Mouse (Mus musculus) hindbrain, embryonic 12.5 days (tissue): ENCODE measurements around the gene Git1. TPM values are rescaled to one million over a fixed set of nuclear protein-coding genes. Genes with fewer than 3 reads are reported as not detected.

Experiments used
- ATAC-seq: fragments of 200-750 bp; cut with Nextera tagmentation; 2 replicates; pipeline ENCODE4 v1.8.0; 2017; ENCODE audit warnings: moderate TSS enrichment; ENCODE audit not compliant: low FRiP score
- H3K27ac ChIP-seq: fragments of 300-500 bp; sonication (generic); 2 replicates; pipeline ENCODE4 v1.5.1; 2016; ENCODE audit warnings: mild to moderate bottlenecking
- H3K27me3 ChIP-seq: fragments of 300-500 bp; sonication (generic); 2 replicates; pipeline ENCODE4 v1.6.1; 2016; ENCODE audit warnings: mild to moderate bottlenecking
- H3K36me3 ChIP-seq: fragments of 300-500 bp; sonication (generic); 2 replicates; pipeline ENCODE4 v1.6.1; 2016; ENCODE audit warnings: mild to moderate bottlenecking
- H3K4me1 ChIP-seq: fragments of 300-500 bp; sonication (generic); 2 replicates; pipeline ENCODE4 v1.6.1; 2016
- H3K4me2 ChIP-seq: fragments of 300-500 bp; sonication (generic); replicated peaks from 2 replicates; pipeline ENCODE4 v1.6.1; 2016; ENCODE audit warnings: mild to moderate bottlenecking
- H3K4me3 ChIP-seq: fragments of 300-500 bp; sonication (generic); 2 replicates; pipeline ENCODE4 v1.5.1; 2016; ENCODE audit warnings: mild to moderate bottlenecking
- H3K9ac ChIP-seq: fragments of 300-500 bp; sonication (generic); 2 replicates; pipeline ENCODE4 v1.6.1; 2016; ENCODE audit warnings: mild to moderate bottlenecking, moderate library complexity
- H3K9me3 ChIP-seq: fragments of 300-500 bp; sonication (generic); replicated peaks from 2 replicates; pipeline ENCODE4 v1.6.1; 2016; ENCODE audit warnings: mild to moderate bottlenecking
- WGBS: fragments of 180-500 bp; shearing (Covaris S2); methylation state at CpG from one replicate; pipeline ENCODE4 v1.1.7; 2016; 5-methylcytosine and 5-hydroxymethylcytosine counted together
- polyA plus RNA-seq: library from polyadenylated mRNA; unstranded; fragments of >200 nt; fragmentation: Nextera tagmentation; extraction: Ambion mirVana; gene quantifications from 2 replicates; pipeline ENCODE4 v1.2.1, GENCODE M21; 2016

The Git1 gene
- polyA plus RNA-seq, 1 experiment from 2014 or later = 13.4 TPM

DNA sequence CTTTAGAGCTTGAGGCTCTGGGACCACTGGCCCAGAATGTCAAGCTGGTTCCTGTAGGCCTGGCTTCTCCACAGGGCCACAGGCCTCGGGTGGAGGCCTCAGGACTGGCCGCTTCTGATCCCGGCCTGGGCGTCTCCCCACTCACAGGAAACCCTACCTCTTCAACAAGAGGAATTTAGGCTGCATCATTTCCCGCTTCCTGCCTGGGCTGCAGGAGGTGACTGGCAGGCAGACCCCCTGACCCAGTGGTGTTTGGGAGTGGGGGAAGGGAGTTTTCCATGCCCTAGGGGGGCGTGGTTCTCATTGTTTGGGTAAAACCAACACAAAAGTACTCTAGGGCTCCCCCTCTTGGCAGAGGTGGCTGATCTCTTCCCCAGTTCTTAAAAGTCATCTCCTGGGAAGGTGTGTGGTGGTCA, 4.0 kb downstream of the Git1 start:
- H3K9ac ChIP-seq = no peak overlapping the region
- ATAC-seq = no peak
- peaks cover 66% of the 10 kb centered on the region for H3K4me1 ChIP-seq
- no peak overlapping the region for H3K4me3 ChIP-seq
- WGBS = 15% methylated on average over 6 of the region's 6 CpGs
- no peaks in the 10 kb centered on the region for H3K27me3 ChIP-seq
- no peaks in the 10 kb centered on the region for H3K9me3 ChIP-seq
- H3K4me2 ChIP-seq = no peak overlapping the region
- H3K36me3 ChIP-seq = peaks cover 25% of the 10 kb centered on the region
- peak overlapping the region; percentile 57 for H3K27ac ChIP-seq

DNA sequence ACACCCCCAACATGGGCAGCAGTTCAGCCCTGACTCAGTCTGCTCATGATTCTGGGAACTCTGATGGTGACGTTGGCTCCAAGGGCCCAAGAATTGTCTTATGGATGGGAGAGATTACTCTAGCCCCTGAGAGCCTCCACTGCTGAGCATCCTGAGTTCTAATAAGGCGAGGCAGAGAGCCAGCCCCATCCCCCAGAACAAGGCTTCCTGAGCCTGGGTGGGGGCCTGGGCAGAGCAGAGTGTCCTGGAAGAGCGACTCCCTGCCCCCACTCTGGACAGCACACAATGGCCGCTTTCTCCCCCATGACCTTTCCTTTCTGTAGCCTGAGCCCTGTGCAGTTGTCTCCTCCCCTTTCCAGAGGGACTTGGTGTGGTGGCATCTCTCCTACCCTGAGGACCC, 4.5 kb downstream of the Git1 start:
- Histone ChIP-seq H3K27me3 (no peaks in the 10 kb centered on the region), H3K27ac (peak overlapping the region; percentile 57), H3K4me3 (no peak overlapping the region), H3K4me1 (peaks cover 64% of the 10 kb centered on the region), H3K4me2 (no peak overlapping the region), H3K9ac (no peak overlapping the region), H3K36me3 (peaks cover 30% of the 10 kb centered on the region), H3K9me3 (no peaks in the 10 kb centered on the region)
- 16% methylated on average over 4 of the region's 4 CpGs for WGBS
- ATAC-seq = no peak

DNA sequence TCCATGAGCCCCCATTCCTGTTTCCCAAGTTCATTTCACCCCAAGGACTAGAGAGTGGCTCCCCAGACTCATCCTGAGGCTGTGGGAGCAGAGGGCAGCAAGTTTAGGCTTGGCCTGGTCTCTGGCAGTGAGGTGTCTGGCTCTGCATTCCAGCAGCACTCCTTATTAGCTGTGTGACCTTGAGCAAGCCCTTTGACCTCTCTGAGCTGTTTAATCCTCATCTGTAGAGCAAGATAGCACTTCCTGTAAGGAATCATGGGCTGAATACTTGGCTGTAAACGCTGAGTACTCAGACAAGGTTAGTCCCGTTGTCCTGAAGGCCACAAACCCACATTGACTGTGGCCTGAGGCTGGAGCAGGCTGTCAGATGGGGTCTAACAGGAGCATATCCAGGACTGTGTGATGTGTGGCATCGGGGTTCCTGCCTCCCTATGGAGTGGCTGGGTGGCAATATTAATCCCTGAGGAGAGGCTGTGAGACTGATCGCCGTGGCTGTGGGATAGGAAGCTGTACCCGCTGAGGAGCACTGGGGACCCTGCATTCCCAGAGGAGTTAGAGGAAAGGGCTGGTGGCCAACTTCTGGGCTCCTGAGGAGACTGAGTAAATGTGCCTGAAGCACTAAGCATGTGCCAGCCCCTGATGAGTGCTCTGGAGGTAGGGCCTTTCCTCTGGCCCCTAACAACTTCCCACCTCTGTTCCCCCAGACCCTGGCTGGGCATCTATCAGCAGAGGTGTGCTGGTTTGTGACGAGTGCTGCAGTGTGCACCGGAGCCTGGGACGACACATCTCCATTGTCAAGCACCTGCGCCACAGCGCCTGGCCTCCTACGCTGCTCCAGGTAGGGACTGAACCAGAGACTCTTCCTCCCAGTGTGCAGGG, 5.1 kb downstream of the Git1 start:
- Histone ChIP-seq H3K4me1 (peaks cover 64% of the 10 kb centered on the region), H3K9ac (0 out of 2 replicates have a peak overlapping the region, but pooled peaks have one; percentile 8), H3K4me3 (no peak overlapping the region), H3K9me3 (no peaks in the 10 kb centered on the region), H3K27ac (peak overlapping the region; percentile 57), H3K36me3 (peaks cover 36% of the 10 kb centered on the region), H3K27me3 (no peaks in the 10 kb centered on the region), H3K4me2 (no peak overlapping the region)
- no peak for ATAC-seq
- 73% methylated on average over 12 of the region's 12 CpGs for WGBS

DNA sequence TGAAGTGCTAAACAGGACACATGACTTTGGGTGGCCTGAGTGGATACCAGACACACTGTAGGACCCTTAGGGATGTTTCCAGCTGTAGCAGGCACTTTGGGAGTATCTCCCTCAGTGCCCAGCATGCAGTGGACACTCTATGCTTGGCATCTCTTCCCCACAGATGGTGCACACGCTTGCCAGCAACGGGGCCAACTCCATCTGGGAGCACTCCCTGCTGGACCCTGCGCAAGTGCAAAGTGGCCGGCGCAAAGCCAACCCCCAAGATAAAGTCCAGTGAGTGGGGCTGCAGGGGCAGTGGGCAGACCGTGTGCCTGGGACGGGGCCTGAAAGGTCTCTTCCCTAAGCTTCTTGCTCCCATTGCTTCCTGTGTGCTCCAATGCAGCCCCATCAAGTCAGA, 6.0 kb downstream of the Git1 start:
- no peak for ATAC-seq
- Histone ChIP-seq H3K9ac (0 out of 2 replicates have a peak overlapping the region, but pooled peaks have one; percentile 9), H3K36me3 (peaks cover 45% of the 10 kb centered on the region), H3K4me1 (peaks cover 58% of the 10 kb centered on the region), H3K4me2 (no peak overlapping the region), H3K4me3 (no peak overlapping the region), H3K27ac (no peak overlapping the region), H3K9me3 (no peaks in the 10 kb centered on the region), H3K27me3 (no peaks in the 10 kb centered on the region)
- 85% methylated on average over 7 of the region's 7 CpGs for WGBS

DNA sequence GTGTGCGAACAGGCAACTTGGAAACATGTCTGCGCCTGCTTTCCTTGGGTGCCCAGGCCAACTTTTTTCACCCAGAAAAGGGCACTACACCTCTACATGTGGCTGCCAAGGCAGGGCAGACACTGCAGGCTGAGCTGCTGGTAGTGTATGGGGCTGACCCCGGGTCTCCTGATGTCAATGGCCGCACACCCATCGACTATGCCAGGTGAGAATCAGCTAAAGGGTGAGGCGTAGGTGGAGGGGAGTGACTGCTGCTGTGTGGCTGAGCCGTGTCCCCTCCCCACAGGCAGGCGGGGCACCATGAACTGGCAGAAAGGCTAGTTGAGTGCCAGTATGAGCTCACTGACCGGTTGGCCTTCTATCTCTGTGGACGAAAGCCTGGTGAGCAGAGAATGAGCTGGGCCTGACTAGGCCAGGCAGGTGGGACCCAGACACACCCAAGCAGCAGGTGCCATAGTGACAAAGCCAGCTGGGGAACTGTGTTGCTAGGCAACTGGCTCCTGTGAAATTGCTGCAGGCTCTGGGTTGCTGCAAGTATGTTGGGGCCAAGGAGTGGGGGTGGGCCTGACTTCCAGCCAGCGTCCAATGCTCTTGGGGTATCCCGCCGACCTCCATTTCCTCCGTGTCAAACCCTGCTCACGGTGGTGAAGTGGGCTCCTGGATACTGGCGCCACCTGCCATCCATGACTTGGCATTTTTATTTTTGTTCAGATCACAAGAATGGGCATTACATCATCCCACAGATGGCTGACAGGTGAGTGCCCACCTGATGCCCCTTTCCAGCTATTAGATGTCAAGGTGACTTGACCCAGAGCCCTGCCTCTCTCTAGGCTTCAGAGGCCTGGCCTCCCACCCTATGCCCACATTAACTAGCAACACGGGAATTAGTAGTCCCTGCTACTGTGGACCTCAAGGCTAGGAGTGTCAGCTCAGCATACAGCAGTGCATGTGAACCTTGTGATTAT, 7.3 kb downstream of the Git1 start:
- ATAC-seq = no peak
- Histone ChIP-seq H3K9ac (no peak overlapping the region), H3K4me1 (peaks cover 46% of the 10 kb centered on the region), H3K27ac (peak overlapping the region; percentile 26; the same call in 1 of the 2 replicates), H3K9me3 (no peaks in the 10 kb centered on the region), H3K4me3 (no peak overlapping the region), H3K36me3 (peaks cover 58% of the 10 kb centered on the region), H3K4me2 (no peak overlapping the region), H3K27me3 (no peaks in the 10 kb centered on the region)
- 81% methylated on average over 17 of the region's 17 CpGs for WGBS

DNA sequence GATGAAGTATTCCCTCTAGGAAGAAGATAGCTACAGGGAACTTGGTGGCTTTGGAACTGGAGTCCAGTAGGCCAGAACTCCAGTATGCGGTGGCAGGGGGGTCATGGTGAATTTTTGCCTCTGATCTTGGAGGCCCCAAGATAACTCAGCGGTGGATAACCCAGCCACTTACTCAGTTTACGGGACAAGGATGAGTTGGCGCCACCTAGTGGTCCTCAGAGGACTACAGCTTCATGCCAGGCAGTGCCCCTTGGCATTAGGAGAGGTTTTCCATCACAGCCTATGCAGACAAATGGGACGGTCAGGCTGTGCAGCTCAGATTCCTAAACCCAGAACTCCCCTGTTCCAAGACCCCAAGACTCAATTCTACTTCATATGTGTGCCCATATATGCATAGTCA, 8.0 kb downstream of the Git1 start:
- Histone ChIP-seq H3K9ac (no peak overlapping the region), H3K4me1 (peaks cover 39% of the 10 kb centered on the region), H3K27me3 (no peaks in the 10 kb centered on the region), H3K27ac (peak overlapping the region; percentile 26; the same call in 1 of the 2 replicates), H3K9me3 (no peaks in the 10 kb centered on the region), H3K36me3 (peaks cover 63% of the 10 kb centered on the region), H3K4me3 (no peak overlapping the region), H3K4me2 (no peak overlapping the region)
- no peak for ATAC-seq
- 21% methylated on average over 5 of the region's 5 CpGs for WGBS

DNA sequence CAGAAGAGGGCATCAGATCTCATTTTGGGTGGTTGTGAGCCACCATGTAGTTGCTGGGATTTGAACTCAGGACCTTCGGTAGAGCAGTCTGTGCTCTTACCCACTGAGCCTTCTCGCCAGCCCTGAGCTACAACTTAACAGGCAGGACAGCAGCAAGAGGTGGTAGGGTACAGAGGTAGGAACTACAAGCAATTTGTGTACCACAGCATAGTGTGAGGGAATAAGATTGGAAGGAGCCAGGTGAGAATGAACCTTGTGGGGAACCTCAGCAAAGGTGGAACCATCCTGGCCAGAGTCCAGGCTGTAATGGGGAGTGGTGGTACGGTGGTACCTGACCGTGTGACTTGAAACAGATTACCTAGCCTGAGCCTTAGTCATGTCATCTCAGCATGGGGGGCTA, 8.6 kb downstream of the Git1 start:
- peaks cover 69% of the 10 kb centered on the region for H3K36me3 ChIP-seq
- no peaks in the 10 kb centered on the region for H3K9me3 ChIP-seq
- H3K27me3 ChIP-seq = no peaks in the 10 kb centered on the region
- ATAC-seq = no peak
- H3K9ac ChIP-seq = no peak overlapping the region
- H3K4me1 ChIP-seq = peaks cover 36% of the 10 kb centered on the region
- no peak overlapping the region for H3K27ac ChIP-seq
- no peak overlapping the region for H3K4me2 ChIP-seq
- WGBS = 94% methylated on average over 4 of the region's 4 CpGs
- H3K4me3 ChIP-seq = no peak overlapping the region

DNA sequence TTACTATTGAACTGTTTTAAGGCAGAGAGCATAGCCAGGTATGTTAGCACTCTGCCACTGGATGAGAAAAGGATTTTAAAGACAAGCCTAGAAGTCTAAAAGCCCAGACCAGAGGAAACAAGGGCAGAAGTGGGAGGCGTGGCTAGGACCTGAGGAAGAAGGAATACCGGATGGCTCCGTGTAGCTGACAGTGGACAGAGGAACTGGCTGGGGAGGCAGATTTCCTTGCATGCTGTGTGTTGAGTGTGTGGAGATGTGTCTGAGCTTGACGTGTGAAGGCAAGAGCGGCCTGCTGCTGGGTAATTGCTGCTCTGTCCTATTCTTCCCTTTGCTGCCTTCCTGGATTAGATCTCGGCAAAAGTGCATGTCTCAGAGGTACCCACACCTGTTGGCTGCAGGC, 9.1 kb downstream of the Git1 start:
- H3K27me3 ChIP-seq = no peaks in the 10 kb centered on the region
- H3K4me2 ChIP-seq = no peak overlapping the region
- H3K9me3 ChIP-seq = no peaks in the 10 kb centered on the region
- no peak overlapping the region for H3K27ac ChIP-seq
- peak overlapping the region; percentile 5; the same call in 1 of the 2 replicates for H3K9ac ChIP-seq
- H3K4me3 ChIP-seq = no peak overlapping the region
- no peak for ATAC-seq
- peaks cover 31% of the 10 kb centered on the region for H3K4me1 ChIP-seq
- WGBS = 93% methylated on average over 6 of the region's 6 CpGs
- peaks cover 74% of the 10 kb centered on the region for H3K36me3 ChIP-seq

DNA sequence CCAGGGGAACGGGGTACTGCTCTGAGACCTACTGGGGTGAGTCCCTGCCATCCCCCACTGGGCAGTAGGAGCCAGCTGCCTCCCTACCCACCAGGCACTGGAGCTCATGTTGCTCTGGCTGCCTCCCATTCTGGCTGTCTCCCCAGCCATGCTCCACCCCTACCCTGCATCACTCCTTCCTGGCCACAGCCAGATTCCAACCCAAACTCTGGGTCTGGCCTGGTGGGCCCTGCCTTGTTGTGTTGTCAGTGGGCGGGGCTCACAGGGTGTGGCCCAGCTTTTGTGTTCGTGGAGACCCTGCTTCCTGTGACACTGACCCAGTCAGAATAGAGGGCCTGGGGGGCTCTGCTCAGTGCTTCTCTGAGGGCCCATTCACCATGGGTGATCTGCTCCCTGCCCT, 10.1 kb downstream of the Git1 start:
- H3K4me3 ChIP-seq = no peak overlapping the region
- H3K4me1 ChIP-seq = peaks cover 26% of the 10 kb centered on the region
- no peaks in the 10 kb centered on the region for H3K9me3 ChIP-seq
- no peak overlapping the region for H3K27ac ChIP-seq
- no peak for ATAC-seq
- H3K9ac ChIP-seq = no peak overlapping the region
- H3K36me3 ChIP-seq = peaks cover 74% of the 10 kb centered on the region
- WGBS = 67% methylated on average over 3 of the region's 3 CpGs
- H3K27me3 ChIP-seq = no peaks in the 10 kb centered on the region
- H3K4me2 ChIP-seq = no peak overlapping the region

DNA sequence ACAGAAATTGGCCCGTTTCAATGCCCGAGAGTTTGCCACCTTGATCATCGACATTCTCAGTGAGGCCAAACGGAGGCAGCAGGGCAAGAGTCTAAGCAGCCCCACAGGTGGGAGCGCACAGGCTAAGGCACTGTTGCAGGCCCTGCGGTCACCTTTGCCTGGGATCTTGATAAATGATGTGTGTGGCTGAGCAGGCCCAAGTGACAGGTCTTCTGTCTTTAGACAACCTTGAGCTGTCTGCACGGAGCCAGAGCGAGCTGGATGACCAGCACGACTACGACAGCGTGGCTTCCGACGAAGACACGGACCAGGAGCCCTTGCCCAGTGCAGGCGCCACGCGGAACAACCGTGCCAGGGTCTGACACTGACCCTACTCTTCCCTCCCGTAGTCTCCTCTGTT, 11.0 kb downstream of the Git1 start:
- no peak overlapping the region for H3K4me3 ChIP-seq

DNA sequence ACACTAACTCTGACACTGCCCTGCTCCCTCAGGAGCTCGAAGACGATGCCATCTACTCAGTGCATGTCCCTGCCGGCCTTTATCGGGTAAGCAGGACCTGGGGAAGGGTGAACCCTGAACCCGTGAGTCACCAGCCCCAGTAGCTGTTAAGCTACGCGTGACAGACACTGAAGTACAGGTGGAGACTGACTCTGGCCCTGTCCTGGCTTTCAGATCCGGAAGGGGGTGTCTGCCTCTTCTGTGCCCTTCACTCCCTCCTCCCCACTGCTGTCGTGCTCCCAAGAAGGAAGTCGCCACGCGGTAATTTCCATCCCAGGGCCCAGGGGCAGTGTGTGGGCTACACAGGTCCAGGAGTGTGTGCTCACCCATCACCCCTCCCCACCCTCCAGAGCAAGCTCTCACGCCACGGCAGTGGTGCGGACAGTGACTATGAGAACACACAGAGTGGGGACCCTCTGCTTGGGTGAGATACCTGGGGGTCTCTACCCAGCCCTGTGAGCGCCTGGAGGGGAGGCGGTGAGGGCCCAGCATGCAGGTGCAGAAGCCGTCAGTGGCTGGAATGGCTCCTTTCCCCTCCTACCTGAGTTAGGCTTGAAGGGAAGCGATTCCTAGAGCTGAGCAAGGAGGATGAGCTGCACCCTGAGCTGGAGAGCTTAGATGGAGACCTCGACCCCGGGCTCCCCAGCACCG, 12.1 kb downstream of the Git1 start:
- H3K27ac ChIP-seq = no peak overlapping the region
- ATAC-seq = no peak
- no peak overlapping the region for H3K9ac ChIP-seq
- peaks cover 56% of the 10 kb centered on the region for H3K36me3 ChIP-seq
- WGBS = 87% methylated on average over 22 of the region's 22 CpGs
- H3K27me3 ChIP-seq = no peaks in the 10 kb centered on the region
- peaks cover 15% of the 10 kb centered on the region for H3K4me1 ChIP-seq
- H3K4me2 ChIP-seq = no peak overlapping the region
- no peak overlapping the region for H3K4me3 ChIP-seq
- H3K9me3 ChIP-seq = no peaks in the 10 kb centered on the region

More for the DNA sequence above, 11.0 kb downstream of the Git1 start:
- Histone ChIP-seq H3K36me3 (peaks cover 67% of the 10 kb centered on the region), H3K9me3 (no peaks in the 10 kb centered on the region), H3K9ac (no peak overlapping the region), H3K4me2 (no peak overlapping the region), H3K27ac (no peak overlapping the region), H3K27me3 (no peaks in the 10 kb centered on the region), H3K4me1 (peaks cover 24% of the 10 kb centered on the region)
- no peak for ATAC-seq
- 95% methylated on average over 19 of the region's 19 CpGs for WGBS

DNA sequence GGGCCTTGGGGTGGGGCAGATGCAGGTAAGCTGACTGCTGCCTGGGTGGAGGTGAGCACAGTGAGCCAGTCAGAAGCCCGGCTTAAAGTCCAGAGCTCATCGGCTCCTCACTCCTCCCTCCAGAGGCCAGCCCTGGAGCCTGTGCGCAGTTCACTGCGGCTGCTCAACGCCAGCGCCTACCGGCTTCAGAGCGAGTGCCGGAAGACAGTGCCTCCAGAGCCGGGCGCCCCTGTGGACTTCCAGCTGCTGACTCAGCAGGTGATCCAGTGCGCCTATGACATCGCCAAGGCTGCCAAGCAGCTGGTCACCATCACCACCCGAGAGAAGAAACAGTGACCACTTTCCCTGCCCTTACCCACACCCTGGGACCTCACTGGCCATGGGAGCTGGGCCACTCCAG, 12.9 kb downstream of the Git1 start:
- WGBS = 86% methylated on average over 14 of the region's 14 CpGs
- Histone ChIP-seq H3K27ac (no peak overlapping the region), H3K36me3 (peaks cover 51% of the 10 kb centered on the region)

More for the DNA sequence above, 12.9 kb downstream of the Git1 start:
- no peak for ATAC-seq
- H3K9ac ChIP-seq = no peak overlapping the region
- no peaks in the 10 kb centered on the region for H3K27me3 ChIP-seq
- peaks cover 7% of the 10 kb centered on the region for H3K4me1 ChIP-seq
- no peak overlapping the region for H3K4me2 ChIP-seq
- no peak overlapping the region for H3K4me3 ChIP-seq
- H3K9me3 ChIP-seq = no peaks in the 10 kb centered on the region
